Mouse (Mus musculus) spleen, adult 10 weeks (tissue): Measurements from ENCODE around the gene Cntnap2. TPM values are rescaled to one million over a fixed set of nuclear protein-coding genes. Genes with fewer than 3 reads are reported as not detected.

ENCODE experiments used
- polyA plus RNA-seq: library from polyadenylated mRNA; stranded (reverse); fragments of 350-450 nt; fragmentation: Illumina TruSeq; extraction: RNeasy Lipid Tissue Mini Kit (QIAGEN cat#74804); gene quantifications from one replicate; pipeline ENCODE4 v1.2.3, GENCODE M21; 2015; ENCODE audit warnings: low replicate concordance; ENCODE audit not compliant: insufficient read depth

The Cntnap2 gene
- polyA plus RNA-seq = not detected

DNA sequence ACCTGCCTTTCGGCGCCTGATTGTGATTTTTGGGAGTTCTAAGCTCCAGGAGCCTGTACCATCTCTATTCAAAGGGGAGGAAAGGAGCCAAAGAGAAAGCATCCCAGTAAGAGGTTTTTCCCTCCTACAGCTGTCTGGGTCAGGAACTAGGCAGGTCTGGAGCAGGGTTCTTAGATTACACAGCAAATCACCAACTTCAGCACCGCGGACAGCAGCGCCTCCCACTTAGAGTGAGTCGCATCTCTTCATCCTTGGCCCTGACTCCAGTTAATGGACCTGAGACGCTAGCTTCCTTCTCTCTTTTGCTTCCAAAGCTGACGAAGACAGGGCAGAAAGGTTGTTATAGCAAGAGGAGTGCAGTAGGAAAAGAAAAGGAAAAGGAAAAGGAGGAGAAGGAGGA, at the start of gene Cntnap2:
Cntnap2 (plus strand) TSS at position 267 of the 400 bp plus-strand sequence.

